Mouse (Mus musculus) c-Kit-negative CD71-positive TER-119-positive erythroid progenitor cells, embryonic 14.5 days (primary cell): ENCODE measurements around the gene Gm8909.
A peak's percentile ranks its signal among the peaks of the same experiment; 100 is the strongest.
"Not testable (repeated sequence)": the region's sequence is repeated elsewhere in the genome, so short reads cannot be mapped to it uniquely, and the experiment has no call there.

Experiments
- DNase-seq: peaks from one replicate; pipeline ENCODE4 v3.0.0-alpha.2; 2013; ENCODE audit warnings: low read depth, low spot score

Gene Gm8909

GRCm38 (mm10) chr17:36161129-36162051, 6.9 kb downstream of the Gm8909 start:
- DNase-seq = no peak

- not testable (repeated sequence) for DNase-seq
Measured at GRCm38 (mm10) chr17:36158264-36158663, 10.1 kb downstream of the Gm8909 start.

GRCm38 (mm10) chr17:36157782-36158181, 10.6 kb downstream of the Gm8909 start:
- DNase-seq = not testable (repeated sequence)

GRCm38 (mm10) chr17:36154271-36155149, 13.8 kb downstream of the Gm8909 start:
- no peak for DNase-seq

- DNase-seq = not testable (repeated sequence)
Measured at GRCm38 (mm10) chr17:36151200-36151599, 17.1 kb downstream of the Gm8909 start.

- DNase-seq = not testable (repeated sequence)
Measured at GRCm38 (mm10) chr17:36148468-36148867, 19.9 kb downstream of the Gm8909 start.

- not testable (repeated sequence) for DNase-seq
Measured at GRCm38 (mm10) chr17:36146937-36147336, 21.4 kb downstream of the Gm8909 start.

- not testable (repeated sequence) for DNase-seq
Measured at GRCm38 (mm10) chr17:36145861-36146156, 22.5 kb downstream of the Gm8909 start.

GRCm38 (mm10) chr17:36145111-36145860, 23.1 kb downstream of the Gm8909 start:
- DNase-seq = no peak

GRCm38 (mm10) chr17:36136299-36136848, 32.0 kb downstream of the Gm8909 start:
- DNase-seq = not testable (repeated sequence)

- DNase-seq = not testable (repeated sequence)
Measured at GRCm38 (mm10) chr17:36135421-36136231, 32.7 kb downstream of the Gm8909 start.

GRCm38 (mm10) chr17:36131516-36132265, 36.6 kb downstream of the Gm8909 start:
- peak; percentile 21 for DNase-seq

- not testable (repeated sequence) for DNase-seq
Measured at GRCm38 (mm10) chr17:36128968-36129817, 39.1 kb downstream of the Gm8909 start, which contains the start of gene Gm7030. Gene Gm7030, minus strand, starts transcription at chr17:36129425.

GRCm38 (mm10) chr17:36128525-36128924, 39.8 kb downstream of the Gm8909 start:
- DNase-seq = not testable (repeated sequence)

GRCm38 (mm10) chr17:36124111-36124510, 44.2 kb downstream of the Gm8909 start:
- DNase-seq = not testable (repeated sequence)

- DNase-seq = not testable (repeated sequence)
Measured at GRCm38 (mm10) chr17:36121352-36122020, 46.9 kb downstream of the Gm8909 start, which contains the start of gene Gm19684. Gene Gm19684, plus strand, starts transcription at chr17:36121678.

- DNase-seq = not testable (repeated sequence)
Measured at GRCm38 (mm10) chr17:36120839-36121238, 47.5 kb downstream of the Gm8909 start.

GRCm38 (mm10) chr17:36116545-36116944, 51.8 kb downstream of the Gm8909 start:
- not testable (repeated sequence) for DNase-seq
